Mouse (Mus musculus) kidney, postnatal 0 days (tissue): ENCODE measurements around the gene Smurf2. TPM values are rescaled to one million over a fixed set of nuclear protein-coding genes. Genes with fewer than 3 reads are reported as not detected.

ENCODE experiments used
- ATAC-seq: fragments of 200-750 bp; cut with Nextera tagmentation; replicated peaks from 2 replicates; pipeline ENCODE4 v1.8.0; 2017; ENCODE audit warnings: low read depth, moderate number of reproducible peaks, moderate TSS enrichment, moderate library complexity; ENCODE audit not compliant: low FRiP score
- DNase-seq: peaks from one replicate; pipeline ENCODE4 v3.0.0-alpha.2; 2016; ENCODE audit warnings: low spot score
- H3K27ac ChIP-seq: fragments of 300-500 bp; sonication (generic); 2 replicates; pipeline ENCODE4 v1.5.1; 2014; ENCODE audit warnings: mild to moderate bottlenecking
- H3K27me3 ChIP-seq: fragments of 300-500 bp; sonication (generic); 2 replicates; pipeline ENCODE4 v1.6.1; 2014; ENCODE audit warnings: low read length, mixed read lengths; ENCODE audit not compliant: insufficient read depth
- H3K36me3 ChIP-seq: fragments of 300-500 bp; sonication (generic); 2 replicates; pipeline ENCODE4 v1.6.1; 2014; ENCODE audit warnings: low read length, mixed read lengths; ENCODE audit not compliant: insufficient read depth
- H3K4me1 ChIP-seq: fragments of 300-500 bp; sonication (generic); replicated peaks from 2 replicates; pipeline ENCODE4 v1.6.1; 2014; ENCODE audit warnings: antibody characterized with exemption, low read length, mixed read lengths; ENCODE audit not compliant: insufficient read depth
- H3K4me2 ChIP-seq: fragments of 300-500 bp; sonication (generic); 2 replicates; pipeline ENCODE4 v1.6.1; 2014; ENCODE audit warnings: mild to moderate bottlenecking, low read length, moderate library complexity, mixed read lengths
- H3K4me3 ChIP-seq: fragments of 300-500 bp; sonication (generic); replicated peaks from 2 replicates; pipeline ENCODE4 v1.5.1; 2014; ENCODE audit warnings: low read depth, low read length
- H3K9ac ChIP-seq: fragments of 300-500 bp; sonication (generic); 2 replicates; pipeline ENCODE4 v1.6.1; 2014; ENCODE audit warnings: low read depth, low read length
- H3K9me3 ChIP-seq: fragments of 300-500 bp; sonication (generic); replicated peaks from 2 replicates; pipeline ENCODE4 v1.6.1; 2016; ENCODE audit warnings: low read length, inconsistent platforms, mixed read lengths
- CTCF ChIP-seq: IDR thresholded peaks from 2 replicates; pipeline ENCODE4 v1.5.1; 2016; ENCODE audit warnings: antibody characterized with exemption, low read depth, mild to moderate bottlenecking, moderate library complexity
- WGBS: fragments of 180-500 bp; shearing (Covaris S2); extraction: QIAGEN DNeasy Blood & Tissue Kit; methylation state at CpG from one replicate; pipeline ENCODE4 v1.1.7; 2014; 5-methylcytosine and 5-hydroxymethylcytosine counted together
- polyA plus RNA-seq: library from polyadenylated mRNA; unstranded; fragments of >200 nt; fragmentation: Nextera tagmentation; extraction: Ambion mirVana; gene quantifications from 2 replicates; pipeline ENCODE4 v1.2.1, GENCODE M21; 2015

Gene Smurf2
- polyA plus RNA-seq, result 11.2 and 12.3 TPM in 2 replicates

GRCm38 (mm10) chr11:106920551-106921379 lies at the start of gene Smurf2:
Gene Smurf2, minus strand, starts transcription at chr11:106920715.
- Histone ChIP-seq H3K4me2 (peak within 1 kb of the TSS; percentile 60), H3K9ac (peak within 1 kb of the TSS; percentile 88), H3K36me3 (no peaks in the 10 kb centered on the region), H3K9me3 (no peaks in the 10 kb centered on the region), H3K27me3 (no peaks in the 10 kb centered on the region), H3K4me3 (peak within 1 kb of the TSS; percentile 74), H3K4me1 (0 out of 2 replicates have a peak, but pooled peaks cover 6% of the 10 kb centered on the region), H3K27ac (peak within 1 kb of the TSS; percentile 90)
- 5% methylated on average over 50 of the region's 72 CpGs for WGBS
- ATAC-seq (peak; percentile 95), DNase-seq (peak; percentile 87)
- TF ChIP-seq CTCF, result no peak

- 79% methylated on average over 8 of the region's 8 CpGs for WGBS
- no peak for ATAC-seq
Observed at GRCm38 (mm10) chr11:106969798-106970197, 49.3 kb upstream of the Smurf2 start.

DNA sequence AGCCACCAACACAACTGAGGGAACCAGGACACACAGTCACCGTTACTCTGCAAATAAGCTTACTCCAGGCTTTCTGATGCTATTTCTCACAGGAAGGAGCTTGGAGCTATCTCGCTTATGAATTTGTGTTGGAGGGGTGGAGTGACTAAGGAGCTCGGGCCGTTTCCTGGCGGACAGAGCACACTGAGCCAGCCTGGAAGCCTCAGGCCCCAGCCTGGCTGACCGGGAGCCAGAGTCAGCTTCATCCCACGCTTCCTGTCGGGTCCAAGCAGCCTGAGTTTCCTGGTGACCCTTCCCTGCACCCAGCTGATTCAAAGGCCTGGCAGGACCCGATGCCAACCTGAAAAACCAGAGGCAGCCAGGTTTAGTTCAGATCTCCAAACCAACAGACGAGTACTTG lies 47.1 kb upstream of the Smurf2 start:
- 40% methylated on average over 10 of the region's 10 CpGs for WGBS
- Histone ChIP-seq H3K9me3 (no peaks in the 10 kb centered on the region), H3K27ac (peak overlapping the region; percentile 67), H3K36me3 (no peaks in the 10 kb centered on the region), H3K9ac (no peak overlapping the region), H3K27me3 (no peaks in the 10 kb centered on the region), H3K4me1 (no peaks in the 10 kb centered on the region), H3K4me2 (no peak overlapping the region), H3K4me3 (no peak overlapping the region)
- DNase-seq (peak; percentile 74), ATAC-seq (no peak; the same call in 1 of the 2 replicates)
- TF ChIP-seq CTCF, result no peak

More at GRCm38 (mm10) chr11:106969798-106970197, 49.3 kb upstream of the Smurf2 start:
- TF ChIP-seq CTCF, result no peak
- no peaks in the 10 kb centered on the region for H3K9me3 ChIP-seq
- H3K4me2 ChIP-seq, result no peak overlapping the region
- H3K36me3 ChIP-seq, result no peaks in the 10 kb centered on the region
- DNase-seq, result peak; percentile 65
- H3K27me3 ChIP-seq, result no peaks in the 10 kb centered on the region
- H3K9ac ChIP-seq, result no peak overlapping the region
- no peaks in the 10 kb centered on the region for H3K4me1 ChIP-seq
- no peak overlapping the region for H3K4me3 ChIP-seq
- no peak overlapping the region for H3K27ac ChIP-seq

DNA sequence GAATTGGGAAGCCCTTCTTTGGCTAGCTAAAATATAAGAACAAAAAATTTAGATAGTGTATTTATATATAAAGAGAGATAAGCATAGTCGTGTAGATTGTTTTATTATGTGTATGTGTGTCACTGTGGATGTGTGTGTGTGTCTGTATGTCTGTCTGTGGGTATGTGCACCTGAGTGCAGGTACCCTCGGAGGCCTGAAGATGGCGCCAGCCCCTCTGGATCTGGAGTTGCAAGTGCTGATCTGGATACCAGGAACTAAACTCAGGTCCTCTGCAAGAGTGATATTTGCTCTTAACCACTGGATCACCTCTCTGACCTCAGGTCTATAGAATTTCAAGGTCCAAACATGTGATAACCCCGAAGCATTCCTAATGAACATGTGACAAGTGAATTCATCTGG lies 45.4 kb upstream of the Smurf2 start:
- no peak for ATAC-seq
- Histone ChIP-seq H3K9ac (no peak overlapping the region), H3K36me3 (no peaks in the 10 kb centered on the region), H3K4me1 (peaks cover 6% of the 10 kb centered on the region), H3K27me3 (no peaks in the 10 kb centered on the region), H3K27ac (no peak overlapping the region), H3K9me3 (no peaks in the 10 kb centered on the region), H3K4me2 (no peak overlapping the region), H3K4me3 (no peak overlapping the region)
- 90% methylated on average over 4 of the region's 4 CpGs for WGBS
- TF ChIP-seq CTCF, result no peak
- DNase-seq, result no peak

GRCm38 (mm10) chr11:106962310-106962709 lies 41.8 kb upstream of the Smurf2 start:
- Histone ChIP-seq H3K27ac (peak overlapping the region; percentile 52), H3K36me3 (no peaks in the 10 kb centered on the region), H3K27me3 (no peaks in the 10 kb centered on the region), H3K4me1 (peaks cover 11% of the 10 kb centered on the region), H3K9me3 (no peaks in the 10 kb centered on the region), H3K9ac (no peak overlapping the region), H3K4me3 (no peak overlapping the region), H3K4me2 (no peak overlapping the region)
- 80% methylated on average over 9 of the region's 9 CpGs for WGBS
- no peak for ATAC-seq
- no peak for DNase-seq
- no peak for TF ChIP-seq CTCF

- no peak overlapping the region for H3K4me3 ChIP-seq
- no peaks in the 10 kb centered on the region for H3K36me3 ChIP-seq
- H3K4me1 ChIP-seq, result peaks cover 12% of the 10 kb centered on the region
- no peaks in the 10 kb centered on the region for H3K9me3 ChIP-seq
- H3K27ac ChIP-seq, result peak overlapping the region; percentile 52
- ATAC-seq (no peak), DNase-seq (no peak)
- TF ChIP-seq CTCF, result no peak
- no peaks in the 10 kb centered on the region for H3K27me3 ChIP-seq
- H3K4me2 ChIP-seq, result no peak overlapping the region
- WGBS, result 55% methylated on average over 13 of the region's 13 CpGs
- no peak overlapping the region for H3K9ac ChIP-seq
Observed at GRCm38 (mm10) chr11:106961471-106962081, 41.1 kb upstream of the Smurf2 start.
